Mouse (Mus musculus): ENCODE results near the gene Crx.

Crx gene

GRCm38 (mm10) chr7:15839578-15839977 lies 40.2 kb downstream of the Crx start, which contains the start of gene Obox6:
Gene Obox6, minus strand, starts transcription at chr7:15839678.
- no peak for DNase-seq

Data from kidney, adult 18-20 months (tissue).